Mouse (Mus musculus): ENCODE results near the gene Tbc1d22a.
"Not testable (repeated sequence)": the region's sequence is repeated elsewhere in the genome, so short reads cannot be mapped to it uniquely, and the experiment has no call there.

Gene Tbc1d22a

GRCm38 (mm10) chr15:86203292-86203793, 10.9 kb upstream of the Tbc1d22a start:
- DNase-seq (ENCODE audit: low spot score in 2 of 2): no peak

GRCm38 (mm10) chr15:86203942-86204561, 10.2 kb upstream of the Tbc1d22a start:
- DNase-seq (ENCODE audit: low spot score in 2 of 2): peak in 1 of 2 experiments; percentile 75

GRCm38 (mm10) chr15:86205300-86205699, 9.0 kb upstream of the Tbc1d22a start:
- DNase-seq (ENCODE audit: low spot score in 2 of 2): peak; percentile 67 to 85

GRCm38 (mm10) chr15:86206385-86206784, 7.9 kb upstream of the Tbc1d22a start:
- DNase-seq (ENCODE audit: low spot score in 2 of 2): no peak

GRCm38 (mm10) chr15:86212193-86212592, 2.1 kb upstream of the Tbc1d22a start:
- DNase-seq (ENCODE audit: low spot score in 2 of 2): not testable (repeated sequence)

GRCm38 (mm10) chr15:86214549-86215201, 416 bp downstream of the Tbc1d22a start:
- no peak for DNase-seq (ENCODE audit: low spot score in 2 of 2)

GRCm38 (mm10) chr15:86216641-86217040, 2.4 kb downstream of the Tbc1d22a start:
- DNase-seq (ENCODE audit: low spot score in 2 of 2): not testable (repeated sequence)

GRCm38 (mm10) chr15:86219534-86220228, 5.4 kb downstream of the Tbc1d22a start:
- DNase-seq (ENCODE audit: low spot score in 2 of 2): no peak

GRCm38 (mm10) chr15:86220229-86220630, 6.0 kb downstream of the Tbc1d22a start:
- no peak for DNase-seq (ENCODE audit: low spot score in 2 of 2)

DNA sequence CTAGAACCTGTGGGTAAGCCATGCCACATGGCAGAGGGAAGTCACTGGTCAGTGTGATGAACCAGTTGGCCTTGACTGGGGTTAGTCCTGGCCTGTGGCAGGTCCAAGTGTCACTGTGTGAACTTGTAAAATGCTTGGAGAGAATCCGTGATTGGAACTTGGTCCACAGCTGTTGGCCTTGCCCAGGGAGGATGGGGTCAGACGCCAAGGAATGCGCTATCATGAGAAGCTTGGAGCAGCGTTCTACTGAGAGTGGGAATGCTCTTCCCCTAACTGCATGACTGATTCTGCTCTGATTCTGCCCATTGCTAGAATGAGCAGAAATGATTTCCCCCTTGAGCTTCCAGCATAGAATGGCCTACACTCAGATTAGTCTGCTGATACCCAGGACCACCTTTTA, 6.5 kb downstream of the Tbc1d22a start:
- DNase-seq (ENCODE audit: low spot score in 2 of 2): no peak

DNA sequence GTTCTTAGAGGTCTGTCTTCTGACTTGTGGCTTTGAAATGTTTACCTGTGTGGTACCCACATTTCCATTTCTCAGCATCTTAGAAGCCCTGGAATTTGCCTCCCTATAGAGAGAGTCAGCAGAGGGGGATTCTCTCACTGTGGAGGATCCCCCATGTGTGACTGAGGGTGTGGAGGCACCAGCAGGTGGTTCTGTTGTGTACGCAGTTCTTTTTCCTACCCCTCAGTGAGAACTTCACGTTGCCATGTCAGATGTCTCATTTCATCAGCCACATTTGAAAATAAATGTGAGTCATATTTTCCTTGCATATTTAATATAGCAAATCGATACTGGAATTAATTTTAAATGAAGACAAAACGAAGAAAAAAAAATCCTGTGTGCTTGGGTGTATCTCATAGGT, 7.1 kb downstream of the Tbc1d22a start:
- no peak for DNase-seq (ENCODE audit: low spot score in 2 of 2)

DNA sequence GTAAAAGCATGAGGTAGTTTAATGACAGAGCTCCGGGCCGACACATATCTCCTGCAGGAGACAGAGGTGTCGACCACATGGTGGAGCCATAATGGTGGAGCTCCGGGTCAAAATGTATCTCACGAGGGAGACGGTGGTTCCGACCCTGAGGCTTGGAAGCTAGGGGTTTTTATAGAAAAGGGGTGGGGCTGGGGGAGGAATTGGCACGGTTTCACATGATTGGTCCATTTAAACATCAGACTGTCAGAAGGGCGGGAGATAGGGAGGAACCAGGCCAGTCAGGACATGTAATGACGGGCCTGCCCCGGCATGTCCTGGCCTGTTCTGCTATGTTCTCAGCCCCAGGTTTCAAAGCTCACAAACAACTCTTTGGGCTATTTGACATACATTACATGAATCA, 7.6 kb downstream of the Tbc1d22a start:
- DNase-seq (ENCODE audit: low spot score in 2 of 2): not testable (repeated sequence)

DNA sequence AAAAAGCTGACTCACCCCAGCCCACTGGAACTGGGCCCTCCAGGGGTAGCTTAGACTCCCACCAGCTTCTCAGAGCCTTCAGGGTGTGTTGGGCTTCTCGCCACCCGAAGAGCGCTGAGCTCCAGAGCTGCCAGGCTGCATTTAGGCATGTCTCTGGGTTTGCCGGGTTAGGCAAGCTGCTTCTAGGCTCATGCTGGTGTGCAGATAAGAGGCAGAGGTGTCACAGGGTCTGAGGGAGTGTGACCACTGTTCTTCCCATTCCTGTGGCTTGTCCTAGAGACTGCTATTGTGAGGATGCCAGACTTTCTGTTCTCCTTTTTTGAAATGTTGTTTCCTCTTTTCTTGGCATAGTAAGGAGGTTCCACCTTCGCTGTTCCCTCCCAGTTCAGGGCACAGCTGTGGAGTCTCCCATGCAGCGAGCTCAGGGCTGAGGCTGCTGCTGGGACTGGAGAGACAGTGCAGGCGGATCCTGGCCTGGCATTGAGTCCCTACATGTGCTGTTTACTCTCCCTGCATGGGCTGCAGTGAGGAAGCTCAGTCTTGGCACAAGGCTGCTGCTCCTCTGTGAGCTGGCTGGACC, 10.8 kb downstream of the Tbc1d22a start:
- no peak for DNase-seq (ENCODE audit: low spot score in 2 of 2)

DNA sequence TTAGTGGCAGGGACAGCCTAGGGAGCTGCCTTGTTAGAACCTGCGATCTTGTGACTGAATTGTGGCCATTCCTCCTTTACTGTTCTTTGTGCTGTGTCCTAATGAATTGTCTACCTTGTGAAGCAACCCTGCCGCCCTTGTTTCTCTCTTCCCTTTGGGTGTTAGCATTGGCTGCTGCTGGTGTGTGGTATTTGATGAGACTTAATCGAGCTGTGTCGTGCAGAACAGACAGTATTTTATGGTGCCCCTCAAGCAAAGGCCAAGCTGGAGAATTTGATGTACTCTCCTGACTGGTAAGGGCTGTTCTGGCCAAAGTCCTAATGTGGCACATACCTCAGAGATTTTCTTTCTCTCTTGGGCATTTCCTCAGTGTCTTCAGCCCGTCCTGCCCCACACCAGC, 12.0 kb downstream of the Tbc1d22a start:
- DNase-seq (ENCODE audit: low spot score in 2 of 2): no peak

DNA sequence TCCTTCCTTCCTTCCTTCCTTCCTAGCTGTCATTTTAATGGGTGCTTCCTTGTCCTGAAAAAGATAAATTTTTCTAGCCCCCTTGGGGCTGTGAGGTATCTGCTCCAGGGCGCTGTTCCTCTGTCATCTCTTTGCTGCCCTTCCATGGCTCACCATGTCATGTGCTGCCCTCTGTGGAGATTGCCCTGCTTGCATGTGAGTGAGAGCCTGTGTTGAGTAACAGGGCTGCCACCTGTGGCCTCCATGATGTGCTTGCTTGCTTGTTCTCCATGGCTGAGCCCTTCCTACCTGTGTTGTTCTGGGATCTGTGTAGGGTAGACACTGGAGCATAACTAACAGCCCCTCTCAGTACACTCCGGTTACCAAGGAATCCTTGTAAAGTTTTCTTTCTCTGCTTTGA, 12.7 kb downstream of the Tbc1d22a start:
- DNase-seq (ENCODE audit: low spot score in 2 of 2): no peak

- DNase-seq (ENCODE audit: low spot score in 2 of 2): peak in 1 of 2 experiments; percentile 57
Measured at GRCm38 (mm10) chr15:86228186-86228585, 13.9 kb downstream of the Tbc1d22a start.

- DNase-seq (ENCODE audit: low spot score in 2 of 2): no peak
Measured at GRCm38 (mm10) chr15:86229088-86229487, 14.8 kb downstream of the Tbc1d22a start.

DNA sequence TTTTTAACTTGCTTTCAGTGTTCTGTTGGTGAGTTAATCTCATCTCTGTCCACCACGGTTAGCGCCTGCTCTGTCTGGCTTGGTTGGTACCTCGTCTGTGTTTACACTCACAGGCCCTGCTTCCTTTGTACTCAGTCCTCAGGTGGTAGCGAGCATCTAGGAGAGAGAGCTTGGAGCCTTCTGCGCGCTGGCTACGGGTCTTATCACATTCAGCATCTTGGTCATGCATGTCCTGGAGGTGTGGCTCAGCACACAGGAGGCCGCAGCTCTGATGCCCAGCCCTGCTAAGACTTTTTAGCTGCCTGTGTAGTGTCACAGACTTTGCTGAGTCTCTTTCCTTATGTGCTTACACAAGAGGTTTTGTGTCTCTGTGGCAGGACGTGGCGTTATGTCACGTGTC, 15.4 kb downstream of the Tbc1d22a start:
- no peak for DNase-seq (ENCODE audit: low spot score in 2 of 2)

DNA sequence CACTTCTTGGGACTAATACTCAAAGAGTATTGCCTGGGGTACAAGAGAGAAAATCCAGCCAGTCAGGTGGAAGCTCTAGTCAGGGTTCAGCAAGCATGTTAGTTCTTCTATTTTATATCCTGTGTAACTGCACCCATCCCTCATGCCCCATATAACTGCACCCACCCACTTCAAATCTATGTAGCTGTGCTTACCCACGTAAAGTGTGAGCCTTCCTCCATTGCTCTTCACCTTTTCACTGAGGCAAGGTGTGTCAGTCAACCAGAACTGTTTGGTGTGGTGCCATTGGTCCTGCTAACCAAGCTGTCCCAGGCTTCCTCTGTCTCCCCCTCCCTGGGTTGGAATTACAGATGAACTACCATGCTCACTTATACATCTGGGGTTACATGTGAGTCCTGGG, 16.9 kb downstream of the Tbc1d22a start:
- DNase-seq (ENCODE audit: low spot score in 2 of 2): no peak

- no peak for DNase-seq (ENCODE audit: low spot score in 2 of 2)
Measured at GRCm38 (mm10) chr15:86231831-86232512, 17.7 kb downstream of the Tbc1d22a start.

- no peak for DNase-seq (ENCODE audit: low spot score in 2 of 2)
Measured at GRCm38 (mm10) chr15:86234001-86234400, 19.7 kb downstream of the Tbc1d22a start.
